Mouse (Mus musculus) v-Abl transformed pro-B cells (cell line): ENCODE results near the gene Cybb.
"Not testable (repeated sequence)": the region's sequence is repeated elsewhere in the genome, so short reads cannot be mapped to it uniquely, and the experiment has no call there.

ENCODE experiments used
- in situ Hi-C, 2 experiments: fragments of 400-800 bp; cut with MboI; formaldehyde crosslinking; loops; one replicate each; pipeline ENCODE4 v1.15.1; 2025; ENCODE audit not compliant: unreplicated experiment in 2 of 2

Gene Cybb

GRCm38 (mm10) chrX:9487671-9488070, at the start of gene Cybb:
Gene Cybb, minus strand, starts transcription at chrX:9487771.
- in situ Hi-C loops, result no loop called here

- in situ Hi-C loops, result no loop called here
Observed at GRCm38 (mm10) chrX:9536881-9537280, 49.3 kb upstream of the Cybb start.

- in situ Hi-C loops, result loop anchor here in 1 of 2 experiments (10.0 kb wide), 2 partner anchors 105 to 145 kb away; no protein-coding TSS in a partner anchor
Observed at GRCm38 (mm10) chrX:9519969-9520368, 32.4 kb upstream of the Cybb start.

DNA sequence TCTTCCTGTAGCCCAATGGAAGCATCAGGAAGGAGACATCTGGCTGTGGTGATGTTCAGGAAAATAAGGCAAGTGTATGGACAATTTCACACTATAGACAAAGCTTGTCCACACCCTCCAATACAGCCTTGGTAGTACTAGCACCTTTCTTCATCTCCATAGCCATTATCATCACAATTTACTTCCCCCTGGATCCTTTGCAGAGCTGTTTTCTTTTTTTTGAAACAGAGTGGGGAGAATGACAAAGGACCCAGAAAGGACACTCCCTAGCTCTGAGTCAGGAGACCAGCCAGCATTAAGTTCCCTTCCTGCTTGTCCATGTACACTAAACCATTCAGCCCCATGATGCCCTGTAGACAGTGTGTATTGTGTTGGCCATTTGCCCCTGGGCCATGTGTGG, 30.0 kb upstream of the Cybb start:
- in situ Hi-C loops, result loop anchor here in 1 of 2 experiments (10.0 kb wide), 1 partner anchor 103 kb away; no protein-coding TSS in a partner anchor

DNA sequence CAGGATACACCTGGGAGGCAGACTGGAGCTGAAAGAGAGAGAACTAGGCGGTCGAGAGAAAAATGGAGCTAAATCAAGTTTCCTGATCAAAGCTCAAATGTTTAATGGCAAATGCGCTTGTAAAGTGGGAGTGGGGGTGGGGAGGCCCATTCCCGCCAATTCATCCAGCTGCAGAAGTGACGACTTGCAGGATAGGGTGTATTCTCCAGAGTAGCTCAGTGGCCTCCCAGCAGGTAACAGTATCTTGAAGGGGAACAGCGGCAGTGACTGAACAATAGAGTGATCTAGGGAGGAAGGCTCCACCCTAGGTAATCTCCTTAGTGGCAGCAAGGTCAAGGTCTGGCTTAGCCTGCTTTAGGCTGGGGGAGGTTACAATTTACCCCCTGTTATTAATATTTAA, 12.5 kb downstream of the Cybb start:
- in situ Hi-C loops, result not testable (repeated sequence)

- in situ Hi-C loops, result loop anchor here in 1 of 2 experiments (5.0 kb wide), 1 partner anchor 37 kb away; no protein-coding TSS in a partner anchor
Observed at GRCm38 (mm10) chrX:9474440-9474839, 13.1 kb downstream of the Cybb start.

DNA sequence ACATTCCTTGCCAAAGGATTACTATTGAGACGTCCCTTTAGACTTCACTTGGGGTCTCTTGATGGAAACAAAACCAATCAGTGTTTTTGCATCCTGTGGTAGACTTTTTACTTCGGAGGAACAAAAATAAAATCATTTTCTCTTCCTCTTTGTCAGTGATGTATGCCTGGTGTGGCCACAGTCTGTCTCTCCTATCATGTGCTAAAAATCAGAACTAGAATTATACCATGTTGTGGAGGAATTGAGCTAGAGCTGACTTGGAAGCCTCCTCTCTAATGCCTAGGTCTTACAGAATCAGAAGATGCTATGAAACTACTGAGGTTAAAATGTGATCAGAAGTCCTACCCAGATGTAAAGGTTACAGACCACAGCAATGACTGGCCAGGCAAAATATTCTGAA, 13.8 kb downstream of the Cybb start:
- in situ Hi-C loops, result loop anchor here in 1 of 2 experiments (5.0 kb wide), 1 partner anchor 36 kb away; no protein-coding TSS in a partner anchor

DNA sequence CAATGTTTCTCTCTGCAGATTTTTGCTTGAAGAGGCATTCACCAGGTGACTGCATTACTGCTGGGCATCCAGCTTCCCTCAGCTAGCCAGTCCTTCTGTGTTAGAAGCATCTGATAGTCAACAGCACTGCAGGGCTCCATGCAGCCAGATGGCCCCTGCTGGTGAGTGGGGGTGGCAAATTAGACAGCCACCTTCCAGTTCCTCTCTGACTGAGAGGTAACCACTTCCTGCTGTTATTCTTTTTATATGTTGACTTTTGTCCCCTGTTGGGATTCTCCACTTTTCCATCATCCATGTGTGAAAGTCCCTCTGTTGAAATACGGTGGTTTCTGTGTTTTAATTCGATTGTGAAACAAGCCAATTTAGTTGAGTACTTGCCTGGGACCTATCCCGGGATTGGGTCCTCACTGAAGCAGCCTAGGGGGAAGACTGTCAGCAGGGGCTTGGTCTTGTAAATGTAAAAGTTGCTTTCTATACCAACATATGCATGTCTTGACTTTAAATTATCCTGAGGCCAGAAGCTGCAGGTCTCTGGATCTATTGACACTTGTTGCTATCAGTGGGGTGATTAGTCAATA, 16.7 kb downstream of the Cybb start:
- in situ Hi-C loops, result loop anchor here in 1 of 2 experiments (5.0 kb wide), 1 partner anchor 34 kb away; no protein-coding TSS in a partner anchor

- in situ Hi-C loops, result no loop called here
Observed at GRCm38 (mm10) chrX:9469100-9469499, 18.5 kb downstream of the Cybb start.

DNA sequence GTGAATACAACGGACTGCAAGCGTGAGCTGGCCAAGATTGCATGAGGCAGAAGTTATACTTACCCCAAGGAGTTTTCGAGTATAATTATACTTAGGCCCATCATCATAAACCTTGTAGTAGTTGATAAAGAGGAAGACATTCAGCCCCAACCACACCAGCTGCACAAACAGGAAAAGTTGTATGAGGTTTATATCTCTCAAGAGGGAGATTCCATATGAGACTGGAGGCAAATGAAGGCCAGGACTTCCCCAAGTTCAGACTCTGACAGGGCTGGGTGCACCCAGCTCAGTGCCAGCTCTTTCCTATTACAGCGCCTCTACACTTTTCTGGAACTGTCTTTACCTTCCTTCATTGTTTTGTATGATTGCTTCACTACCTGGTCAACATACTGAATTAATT, 20.6 kb downstream of the Cybb start:
- in situ Hi-C loops, result no loop called here

DNA sequence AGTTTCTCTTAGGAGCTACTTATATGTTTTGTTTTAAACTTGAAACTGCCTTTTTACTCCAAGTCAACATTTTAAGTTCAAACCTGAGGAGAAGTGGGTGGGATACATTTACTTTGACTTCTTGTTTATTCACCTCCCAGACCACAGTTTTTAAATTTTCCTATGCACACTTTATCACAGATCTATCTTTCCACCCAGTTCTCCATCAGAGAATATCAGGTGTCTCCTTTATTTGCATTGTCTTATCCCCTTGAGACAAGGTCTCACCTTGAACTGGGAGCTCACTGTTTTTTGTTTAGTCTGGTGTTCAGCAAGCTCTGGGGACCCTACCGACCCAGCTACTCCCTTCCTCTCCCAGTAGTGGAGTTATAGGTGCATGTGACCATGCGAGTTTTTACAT, 21.7 kb downstream of the Cybb start:
- in situ Hi-C loops, result no loop called here

- in situ Hi-C loops, result no loop called here
Observed at GRCm38 (mm10) chrX:9462671-9463070, 24.9 kb downstream of the Cybb start.

DNA sequence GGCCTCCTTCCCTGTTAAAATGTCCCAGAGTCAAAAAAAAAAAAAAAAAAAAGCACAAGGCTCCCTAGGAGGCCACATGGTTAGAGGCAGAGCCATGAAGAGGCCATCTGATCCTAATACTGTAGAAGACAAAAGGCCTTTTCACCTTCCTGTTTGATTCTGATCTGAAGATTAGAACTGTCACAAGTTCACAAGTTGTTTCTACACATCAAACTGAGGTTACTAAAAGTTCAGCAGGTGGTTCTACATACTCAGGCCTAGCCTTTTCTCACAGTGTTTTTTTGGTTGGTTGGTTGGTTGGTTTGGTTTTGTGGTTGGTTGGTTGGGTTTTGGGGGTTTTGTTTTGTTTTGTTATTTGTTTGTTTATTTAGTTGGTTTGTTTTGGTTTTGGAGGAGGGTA, 26.2 kb downstream of the Cybb start:
- in situ Hi-C loops, result no loop called here

GRCm38 (mm10) chrX:9460387-9460930, 27.1 kb downstream of the Cybb start:
- in situ Hi-C loops, result no loop called here

- in situ Hi-C loops, result loop anchor here in 1 of 2 experiments (10.0 kb wide), 1 partner anchor 178 kb away; the partner anchor contains the start of gene Xk
Observed at GRCm38 (mm10) chrX:9452375-9452774, 35.2 kb downstream of the Cybb start.

- in situ Hi-C loops, result no loop called here
Observed at GRCm38 (mm10) chrX:9447284-9447683, 40.3 kb downstream of the Cybb start.

GRCm38 (mm10) chrX:9441102-9441501, 46.5 kb downstream of the Cybb start:
- in situ Hi-C loops, result no loop called here

DNA sequence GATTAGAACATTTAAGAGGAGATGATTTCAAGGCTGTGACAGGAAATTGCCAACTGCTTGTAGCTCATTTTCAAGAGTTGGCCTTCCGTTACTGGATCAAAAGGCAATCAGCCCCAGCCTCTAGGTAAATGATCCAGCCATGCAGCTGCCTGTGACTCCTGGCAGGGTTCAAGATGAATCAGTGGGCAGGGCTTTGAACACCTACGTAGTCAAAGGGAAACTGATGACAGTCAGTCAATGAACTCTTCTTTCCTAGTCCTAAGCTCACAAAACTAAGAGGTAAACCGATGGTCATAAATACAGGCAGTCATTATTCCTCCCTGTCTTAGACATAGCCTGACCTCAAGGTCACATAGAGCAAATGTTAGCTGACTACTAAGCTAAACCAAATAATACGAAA, 47.0 kb downstream of the Cybb start:
- in situ Hi-C loops, result no loop called here

GRCm38 (mm10) chrX:9439257-9439656, 48.3 kb downstream of the Cybb start:
- in situ Hi-C loops, result loop anchor here in 1 of 2 experiments (5.0 kb wide), 1 partner anchor 33 kb away; no protein-coding TSS in a partner anchor

- in situ Hi-C loops, result loop anchor here (10.0 to 25.0 kb wide), 2 partner anchors 101 to 248 kb away; partner anchors contain the start of gene Dynlt3 (in 1 of the 2)
Observed at GRCm38 (mm10) chrX:9413889-9414288, 73.7 kb downstream of the Cybb start.
